Mouse (Mus musculus) spleen, adult 12 weeks (tissue): ENCODE results near the gene C330021F23Rik.
"Not testable (repeated sequence)": the region's sequence is repeated elsewhere in the genome, so short reads cannot be mapped to it uniquely, and the experiment has no call there.

Source experiments
- DNase-seq: peaks from one replicate; pipeline ENCODE4 v3.0.0; 2022; ENCODE audit warnings: low spot score

C330021F23Rik gene

GRCm38 (mm10) chr8:3567641-3568371 lies at the start of gene C330021F23Rik:
TSS of gene C330021F23Rik (plus strand) at chr8:3567990.
- no peak for DNase-seq

GRCm38 (mm10) chr8:3522007-3522697 lies 45.6 kb upstream of the C330021F23Rik start:
- peak; percentile 72 for DNase-seq

- DNase-seq, result no peak
Measured at GRCm38 (mm10) chr8:3530816-3531215, 37.0 kb upstream of the C330021F23Rik start.

- DNase-seq, result no peak
Measured at GRCm38 (mm10) chr8:3531936-3532335, 35.9 kb upstream of the C330021F23Rik start.

GRCm38 (mm10) chr8:3536053-3536841 lies 31.5 kb upstream of the C330021F23Rik start:
- peak; percentile 51 for DNase-seq

GRCm38 (mm10) chr8:3536940-3537339 lies 30.9 kb upstream of the C330021F23Rik start:
- no peak for DNase-seq

- no peak for DNase-seq
Measured at GRCm38 (mm10) chr8:3537666-3538065, 30.1 kb upstream of the C330021F23Rik start.

- DNase-seq, result no peak
Measured at GRCm38 (mm10) chr8:3539146-3539545, 28.6 kb upstream of the C330021F23Rik start.

GRCm38 (mm10) chr8:3540076-3540475 lies 27.7 kb upstream of the C330021F23Rik start:
- DNase-seq, result no peak

GRCm38 (mm10) chr8:3546511-3546910 lies 21.3 kb upstream of the C330021F23Rik start:
- DNase-seq, result no peak

GRCm38 (mm10) chr8:3552240-3552639 lies 15.6 kb upstream of the C330021F23Rik start:
- DNase-seq, result no peak

GRCm38 (mm10) chr8:3556114-3556513 lies 11.7 kb upstream of the C330021F23Rik start:
- DNase-seq, result no peak

- DNase-seq, result no peak
Measured at GRCm38 (mm10) chr8:3568378-3568777, 588 bp downstream of the C330021F23Rik start.

GRCm38 (mm10) chr8:3569784-3570183 lies 2.0 kb downstream of the C330021F23Rik start:
- DNase-seq, result no peak

- no peak for DNase-seq
Measured at GRCm38 (mm10) chr8:3574546-3574945, 6.8 kb downstream of the C330021F23Rik start.

GRCm38 (mm10) chr8:3576211-3576960 lies 8.6 kb downstream of the C330021F23Rik start:
- DNase-seq, result no peak

GRCm38 (mm10) chr8:3579390-3580364 lies 11.9 kb downstream of the C330021F23Rik start:
- DNase-seq, result no peak

GRCm38 (mm10) chr8:3581961-3582360 lies 14.2 kb downstream of the C330021F23Rik start:
- not testable (repeated sequence) for DNase-seq

- no peak for DNase-seq
Measured at GRCm38 (mm10) chr8:3586452-3586851, 18.7 kb downstream of the C330021F23Rik start.

- no peak for DNase-seq
Measured at GRCm38 (mm10) chr8:3586993-3587390, 19.2 kb downstream of the C330021F23Rik start, which contains the start of gene Camsap3. TSS of gene Camsap3 (plus strand) at chr8:3587293.
